Comparison of ENCODE assay signal across 8 mouse cellular contexts in genomic region chr4:149587596-149588168, GRCm38 (mm10). TPM values are rescaled to one million over a fixed set of nuclear protein-coding genes. Genes with fewer than 3 reads are reported as not detected.
DNase-seq lines count a peak whose midpoint lies in the region; ATAC-seq and TF ChIP-seq lines count a peak whose summit lies in the region.

No protein-coding gene starts in this region.

- H3K4me3 ChIP-seq in embryonic facial prominence, embryonic 13.5 days: peak overlapping the region; percentile 82
- H3K4me3 ChIP-seq in hindbrain, postnatal 0 days (ENCODE audit: low read length): peak overlapping the region; percentile 94
- H3K4me3 ChIP-seq in midbrain, embryonic 16.5 days (ENCODE audit: low read depth, low read length): peak overlapping the region; percentile 88

- no peaks in the 10 kb centered on the region for H3K36me3 ChIP-seq in embryonic facial prominence, embryonic 13.5 days
- no peaks in the 10 kb centered on the region for H3K36me3 ChIP-seq in hindbrain, postnatal 0 days (ENCODE audit: insufficient read depth, low read length)
- no peaks in the 10 kb centered on the region for H3K36me3 ChIP-seq in midbrain, embryonic 16.5 days (ENCODE audit: control insufficient read depth, insufficient read depth, low read length)

- H3K27ac ChIP-seq in embryonic facial prominence, embryonic 13.5 days: no peak overlapping the region
- H3K27ac ChIP-seq in hindbrain, postnatal 0 days: peak overlapping the region; percentile 91; the same call in 1 of the 2 replicates
- peak overlapping the region; percentile 86 for H3K27ac ChIP-seq in midbrain, embryonic 16.5 days (ENCODE audit: low read length)

- peaks cover 13% of the 10 kb centered on the region for H3K4me1 ChIP-seq in embryonic facial prominence, embryonic 13.5 days
- H3K4me1 ChIP-seq in hindbrain, postnatal 0 days (ENCODE audit: insufficient read depth, low read length): 0 out of 2 replicates have a peak, but pooled peaks cover 3% of the 10 kb centered on the region
- peaks cover 23% of the 10 kb centered on the region for H3K4me1 ChIP-seq in midbrain, embryonic 16.5 days (ENCODE audit: control insufficient read depth, insufficient read depth, low read length)

- TF ChIP-seq CTCF in hindbrain, postnatal 0 days (IDR thresholded peaks at IDR 0.05; ENCODE audit: low read depth): no peak

- peak; percentile 59 for DNase-seq in left cerebral cortex, adult 11 months (ENCODE audit: low spot score)
- DNase-seq in left cerebral cortex, postnatal 4 days: no peak
- no peak for DNase-seq in hindbrain, postnatal 0 days (ENCODE audit: low spot score)
- DNase-seq in kidney, postnatal 10 days: no peak
- DNase-seq in testis, postnatal 10 days (ENCODE audit: low spot score): no peak

- 4% methylated on average over 24 of the region's 24 CpGs for WGBS in embryonic facial prominence, embryonic 13.5 days
- WGBS in hindbrain, postnatal 0 days: 4% methylated on average over 24 of the region's 24 CpGs
- WGBS in midbrain, embryonic 16.5 days: 2% methylated on average over 24 of the region's 24 CpGs

- H3K9ac ChIP-seq in embryonic facial prominence, embryonic 13.5 days: peak overlapping the region; percentile 89
- peak overlapping the region; percentile 94 for H3K9ac ChIP-seq in hindbrain, postnatal 0 days (replicated peaks; ENCODE audit: low read length)
- peak overlapping the region; percentile 97 for H3K9ac ChIP-seq in midbrain, embryonic 16.5 days (ENCODE audit: low read depth, low read length)

- peak overlapping the region; percentile 95 for H3K4me2 ChIP-seq in embryonic facial prominence, embryonic 13.5 days
- H3K4me2 ChIP-seq in hindbrain, postnatal 0 days (ENCODE audit: low read depth, low read length): peak overlapping the region; percentile 98
- H3K4me2 ChIP-seq in midbrain, embryonic 16.5 days (ENCODE audit: low read length): peak overlapping the region; percentile 97

- 0 out of 2 replicates have a peak, but pooled peaks cover 3% of the 10 kb centered on the region for H3K9me3 ChIP-seq in embryonic facial prominence, embryonic 13.5 days
- no peaks in the 10 kb centered on the region for H3K9me3 ChIP-seq in hindbrain, postnatal 0 days (ENCODE audit: low read length)
- no peaks in the 10 kb centered on the region for H3K9me3 ChIP-seq in midbrain, embryonic 16.5 days (replicated peaks; ENCODE audit: control insufficient read depth, low read length, poor library complexity, severe bottlenecking)

- peaks cover 50% of the 10 kb centered on the region for H3K27me3 ChIP-seq in embryonic facial prominence, embryonic 13.5 days
- no peaks in the 10 kb centered on the region for H3K27me3 ChIP-seq in hindbrain, postnatal 0 days (ENCODE audit: insufficient read depth, low read length)
- no peaks in the 10 kb centered on the region for H3K27me3 ChIP-seq in midbrain, embryonic 16.5 days (ENCODE audit: control insufficient read depth, insufficient read depth, low read depth, low read length)

- ATAC-seq in embryonic facial prominence, embryonic 13.5 days (ENCODE audit: insufficient number of reproducible peaks, insufficient read depth, low FRiP score, low TSS enrichment, low read depth): 0 out of 2 replicates have a peak, but pooled peaks have one; percentile 34
- ATAC-seq in hindbrain, postnatal 0 days: peak; percentile 11; the same call in 1 of the 2 replicates
- ATAC-seq in midbrain, embryonic 16.5 days: peak; percentile 46
- no peak for ATAC-seq in erythroid progenitor cell, adult 5-6 weeks (replicated peaks; ENCODE audit: low FRiP score, poor library complexity, severe bottlenecking)

- intact Hi-C loops in left cerebral cortex, postnatal 4 days (cut with DNase I): no loop called here

RNA-seq across cellular contexts. Expression of gene Clstn1, which starts 1.4 kb away (rescaled TPM):
- total RNA-seq in left cerebral cortex, postnatal 4 days (2021): 100 to 1,000 TPM; 494 to 507 TPM
- polyA plus RNA-seq in embryonic facial prominence, embryonic 13.5 days (2015; fragmentation: Nextera tagmentation; extraction: Ambion mirVana): 21.5 and 51.2 TPM in 2 replicates
- 590 and 603 TPM in 2 replicates for total RNA-seq in hindbrain, postnatal 0 days (2014; rRNA removed)
- 193 and 206 TPM in 2 replicates for polyA plus RNA-seq in hindbrain, postnatal 0 days (2015; fragmentation: Nextera tagmentation; extraction: Ambion mirVana)
- 80.2 and 99.8 TPM in 2 replicates for polyA plus RNA-seq in midbrain, embryonic 16.5 days (2015; fragmentation: Nextera tagmentation; extraction: Ambion mirVana)
- 0.72 and 0.84 TPM in 2 replicates for total RNA-seq in erythroid progenitor cell, adult 5-6 weeks (2015; ENCODE audit: low replicate concordance)
- 0.64 and 0.83 TPM in 2 replicates for total RNA-seq in erythroid progenitor cell, adult 5-6 weeks (2017; ENCODE audit: low replicate concordance)

Comparison
In these comparisons a context has a peak if more than half of its experiments do, and no peak if none do; other contexts are left out.
1. RNA of gene Clstn1, which starts 1.4 kb away (total RNA-seq): 590 to 603 TPM in hindbrain, postnatal 0 days and 494 to 507 TPM in left cerebral cortex, postnatal 4 days; 0.64 to 0.84 TPM in erythroid progenitor cell, adult 5-6 weeks; every median in the first group is over 100 times any median in the second.
2. Peak in every context shown above with its lines, with median percentiles within 50 percentile points of each other: H3K4me2 ChIP-seq, H3K4me3 ChIP-seq and H3K9ac ChIP-seq.